Mouse (Mus musculus) adrenal gland, adult 18-20 months (tissue): ENCODE measurements around the gene Zfp111. TPM values are rescaled to one million over a fixed set of nuclear protein-coding genes. Genes with fewer than 3 reads are reported as not detected.

Source experiments
- DNase-seq, 2 experiments: peaks; one replicate each; pipeline ENCODE4 v3.0.0; 2021 to 2022; ENCODE audit warnings: low spot score in 2 of 2
- total RNA-seq, 2 experiments: library from RNA; stranded (reverse); gene quantifications; 1 replicate in 1 of 2; 2 replicates in 1 of 2; pipeline ENCODE4 v1.2.3; 2021

Gene Zfp111
- total RNA-seq, 2 experiments from 2014 or later, result 7.2 to 8.2 TPM

DNA sequence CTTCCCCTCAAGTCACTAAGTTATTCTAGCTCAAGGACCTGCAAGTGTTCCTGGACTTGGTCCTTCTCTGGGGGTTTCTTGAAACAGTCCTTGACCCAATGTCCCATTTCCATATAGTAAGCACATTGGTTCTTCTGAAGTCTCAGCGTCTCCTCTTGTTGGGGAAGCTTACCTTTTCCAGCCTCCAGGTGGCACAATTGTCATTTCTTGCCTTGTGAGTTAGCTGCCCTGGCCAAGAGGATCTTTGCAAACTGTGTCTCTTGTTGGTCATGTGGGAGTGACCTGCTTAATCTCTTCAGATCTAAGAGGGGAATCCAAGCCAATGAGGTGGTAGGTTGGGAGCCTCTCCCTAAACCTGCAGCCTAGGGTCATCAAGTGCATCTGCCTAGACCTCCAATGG lies 58.0 kb downstream of the Zfp111 start:
- DNase-seq, result no peak

Other genes starting within 250 kb of the Zfp111 start
- not detected for gene Vmn1r181, start 236.8 kb downstream of the Zfp111 start, total RNA-seq
- gene V1rd19, start 209.8 kb downstream of the Zfp111 start, total RNA-seq, result not detected
- gene Vmn1r183, start 158.2 kb downstream of the Zfp111 start, total RNA-seq, result not detected
- 10 to 100 TPM; 23.3 to 32.2 TPM for gene Zfp180, start 129.5 kb downstream of the Zfp111 start, total RNA-seq
- gene Zfp112, start 99.1 kb downstream of the Zfp111 start, total RNA-seq, result 1 to 10 TPM; 3.3 to 4.1 TPM
- 10 to 100 TPM in 1 of 2 experiments, 1 to 10 TPM in 1; 8.7 to 10.0 TPM for gene Zfp235, start 77.3 kb downstream of the Zfp111 start, total RNA-seq
- gene Zfp114, start 36.4 kb downstream of the Zfp111 start, total RNA-seq, result under 1 TPM in 1 of 2 experiments, not detected in 1; 0.19 TPM
- gene Zfp109, start 26.1 kb upstream of the Zfp111 start, total RNA-seq, result 1 to 10 TPM; 3.1 to 3.2 TPM
- 1 to 10 TPM; 2.1 to 2.9 TPM for gene Zfp108, start 43.4 kb upstream of the Zfp111 start, total RNA-seq
- gene Zfp93, start 59.0 kb upstream of the Zfp111 start, total RNA-seq, result 1 to 10 TPM; 3.1 to 4.5 TPM
- 1 to 10 TPM; 6.9 to 7.0 TPM for gene Zfp61, start 89.8 kb upstream of the Zfp111 start, total RNA-seq
- gene Zfp94, start 105.2 kb upstream of the Zfp111 start, total RNA-seq, result 1 to 10 TPM; 4.2 to 4.4 TPM
- 1 to 10 TPM in 1 of 2 experiments, under 1 TPM in 1; 0.73 to 1.3 TPM for gene Tescl, start 122.5 kb upstream of the Zfp111 start, total RNA-seq
- not detected for gene Lypd5, start 137.8 kb upstream of the Zfp111 start, total RNA-seq
- 1 to 10 TPM in 1 of 2 experiments, under 1 TPM in 1; 0.60 to 1.5 TPM for gene Kcnn4, start 158.8 kb upstream of the Zfp111 start, total RNA-seq
- gene Smg9, start 188.2 kb upstream of the Zfp111 start, total RNA-seq, result 10 to 100 TPM; 17.7 to 20.1 TPM
- gene Irgc1, start 240.9 kb upstream of the Zfp111 start, total RNA-seq, result not detected